Mouse (Mus musculus) midbrain, embryonic 14.5 days (tissue): Measurements from ENCODE around the gene Lhb. TPM values are rescaled to one million over a fixed set of nuclear protein-coding genes. Genes with fewer than 3 reads are reported as not detected.

Experiments used
- microRNA-seq: library from miRNA; unstranded; fragments of <30 nt; microRNA quantifications from one replicate; pipeline ENCODE4, GENCODE M21; 2016
- polyA plus RNA-seq: library from polyadenylated mRNA; unstranded; fragments of >200 nt; fragmentation: Nextera tagmentation; extraction: Ambion mirVana; gene quantifications from 2 replicates; pipeline ENCODE4 v1.2.1, GENCODE M21; 2014

The Lhb gene
- polyA plus RNA-seq, 1 experiment from 2014 or later = 0.34 TPM

Small RNA genes lying within 50 kb of the gene (microRNA-seq; reads per million reads assigned to microRNA genes)
- gene Gm22133 = not detected

Other genes with a start within 250 kb of the Lhb start
- gene Gfy, start 241.3 kb upstream of the Lhb start, polyA plus RNA-seq = not detected in 2 replicates
- gene Pth2, start 239.8 kb upstream of the Lhb start, polyA plus RNA-seq = 0.68 and 1.4 TPM in 2 replicates
- 0.33 and 0.34 TPM in 2 replicates for gene Ccdc155, start 215.9 kb upstream of the Lhb start, polyA plus RNA-seq
- gene Dkkl1, start 208.7 kb upstream of the Lhb start, polyA plus RNA-seq = 2.4 and 2.7 TPM in 2 replicates
- 38.4 and 59.7 TPM in 2 replicates for gene Tead2, start 205.1 kb upstream of the Lhb start, polyA plus RNA-seq
- gene Cd37, start 181.7 kb upstream of the Lhb start, polyA plus RNA-seq = 0.76 and 1.0 TPM in 2 replicates
- 0.16 and 0.54 TPM in 2 replicates for gene Slc6a16, start 179.7 kb upstream of the Lhb start, polyA plus RNA-seq
- not detected in 2 replicates for gene Slc6a21, start 143.3 kb upstream of the Lhb start, polyA plus RNA-seq
- 8.4 and 9.5 TPM in 2 replicates for gene Trpm4, start 87.0 kb upstream of the Lhb start, polyA plus RNA-seq
- not detected in 2 replicates for gene Hrc, start 85.5 kb upstream of the Lhb start, polyA plus RNA-seq
- 26.9 and 28.0 TPM in 2 replicates for gene Ppfia3, start 53.8 kb upstream of the Lhb start, polyA plus RNA-seq
- gene Lin7b, start 50.2 kb upstream of the Lhb start, polyA plus RNA-seq = 11.6 and 26.5 TPM in 2 replicates
- gene Snrnp70, start 25.1 kb upstream of the Lhb start, polyA plus RNA-seq = 80.6 and 135 TPM in 2 replicates
- gene Kcna7, start 15.2 kb upstream of the Lhb start, polyA plus RNA-seq = not detected in 2 replicates
- gene Ntf5, start 7.1 kb upstream of the Lhb start, polyA plus RNA-seq = not detected in 2 replicates
- gene Gys1, start 14.0 kb downstream of the Lhb start, polyA plus RNA-seq = 15.5 TPM in 2 replicates
- gene Ruvbl2, start 17.3 kb downstream of the Lhb start, polyA plus RNA-seq = 110 and 114 TPM in 2 replicates
- gene Ftl1, start 39.1 kb downstream of the Lhb start, polyA plus RNA-seq = 5,898 and 6,785 TPM in 2 replicates
- gene Bax, start 46.1 kb downstream of the Lhb start, polyA plus RNA-seq = 107 and 182 TPM in 2 replicates
- gene Tulp2, start 61.1 kb downstream of the Lhb start, polyA plus RNA-seq = 0.13 and 0.32 TPM in 2 replicates
- not detected in 2 replicates for gene Gm45808, start 66.0 kb downstream of the Lhb start, polyA plus RNA-seq
- 3.1 and 3.2 TPM in 2 replicates for gene Dhdh, start 68.0 kb downstream of the Lhb start, polyA plus RNA-seq
- 86.5 and 89.5 TPM in 2 replicates for gene Nucb1, start 89.6 kb downstream of the Lhb start, polyA plus RNA-seq
- gene Ppp1r15a, start 105.4 kb downstream of the Lhb start, polyA plus RNA-seq = 9.5 and 10.2 TPM in 2 replicates
- 0.53 and 0.77 TPM in 2 replicates for gene Plekha4, start 105.5 kb downstream of the Lhb start, polyA plus RNA-seq
- gene Hsd17b14, start 134.1 kb downstream of the Lhb start, polyA plus RNA-seq = not detected in 2 replicates
- gene Bcat2, start 149.3 kb downstream of the Lhb start, polyA plus RNA-seq = 14.9 and 16.9 TPM in 2 replicates
- not detected in 2 replicates for gene Fgf21, start 194.7 kb downstream of the Lhb start, polyA plus RNA-seq
- gene Fut1, start 196.5 kb downstream of the Lhb start, polyA plus RNA-seq = not detected in 2 replicates
- gene Izumo1, start 201.0 kb downstream of the Lhb start, polyA plus RNA-seq = not detected in 2 replicates
- 12.3 and 14.9 TPM in 2 replicates for gene Rasip1, start 206.7 kb downstream of the Lhb start, polyA plus RNA-seq
- gene Mamstr, start 219.2 kb downstream of the Lhb start, polyA plus RNA-seq = 3.0 and 4.3 TPM in 2 replicates
- gene Fut2, start 245.6 kb downstream of the Lhb start, polyA plus RNA-seq = 0.11 and 0.12 TPM in 2 replicates